Mouse (Mus musculus) brown adipose tissue, adult 24 weeks (tissue): ENCODE data around the gene Prss56. TPM values are rescaled to one million over a fixed set of nuclear protein-coding genes. Genes with fewer than 3 reads are reported as not detected.

Experiments used
- H3K27ac ChIP-seq: fragments of 200-500 bp; replicated peaks from 2 replicates; pipeline ENCODE4 v1.5.1; 2012; ENCODE audit warnings: low read depth, mild to moderate bottlenecking, low read length
- H3K4me1 ChIP-seq: fragments of 200-500 bp; 2 replicates; pipeline ENCODE4 v1.6.1; 2012; ENCODE audit warnings: low read length, mixed read lengths; ENCODE audit not compliant: control insufficient read depth, insufficient read depth, insufficient read length
- H3K4me3 ChIP-seq: fragments of 200-500 bp; 2 replicates; pipeline ENCODE4 v1.5.1; 2012; ENCODE audit warnings: low read depth, mild to moderate bottlenecking, low read length, moderate library complexity; ENCODE audit not compliant: insufficient read depth
- polyA plus RNA-seq: library from polyadenylated mRNA; stranded (reverse); fragments of >200 nt; gene quantifications from 2 replicates; pipeline ENCODE4 v1.2.4, GENCODE M21; 2012; ENCODE audit not compliant: missing spikeins, insufficient read depth, insufficient read length

The Prss56 gene
- not detected in 2 replicates for polyA plus RNA-seq

GRCm38 (mm10) chr1:87183013-87183412 lies at the start of gene Prss56:
Gene Prss56, plus strand, starts transcription at chr1:87183313.
- H3K4me3 ChIP-seq: no peak within 1 kb of the TSS
- no peaks in the 10 kb centered on the region for H3K4me1 ChIP-seq
- no peak within 1 kb of the TSS for H3K27ac ChIP-seq

- no peak overlapping the region for H3K4me3 ChIP-seq
- H3K4me1 ChIP-seq: no peaks in the 10 kb centered on the region
- H3K27ac ChIP-seq: no peak overlapping the region
Observed at GRCm38 (mm10) chr1:87141550-87141949, 41.6 kb upstream of the Prss56 start.

GRCm38 (mm10) chr1:87142456-87142855 lies 40.7 kb upstream of the Prss56 start:
- Histone ChIP-seq H3K27ac (no peak overlapping the region), H3K4me1 (no peaks in the 10 kb centered on the region), H3K4me3 (no peak overlapping the region)

- H3K27ac ChIP-seq: no peak overlapping the region
- H3K4me3 ChIP-seq: no peak overlapping the region
- H3K4me1 ChIP-seq: no peaks in the 10 kb centered on the region
Observed at GRCm38 (mm10) chr1:87143141-87143540, 40.0 kb upstream of the Prss56 start.

- Histone ChIP-seq H3K27ac (no peak overlapping the region), H3K4me1 (no peaks in the 10 kb centered on the region), H3K4me3 (no peak overlapping the region)
Observed at GRCm38 (mm10) chr1:87149422-87149821, 33.7 kb upstream of the Prss56 start.

GRCm38 (mm10) chr1:87151286-87151685 lies 31.8 kb upstream of the Prss56 start:
- H3K4me3 ChIP-seq: no peak overlapping the region
- no peaks in the 10 kb centered on the region; the same call in 1 of the 2 replicates for H3K4me1 ChIP-seq
- no peak overlapping the region for H3K27ac ChIP-seq

GRCm38 (mm10) chr1:87153776-87154500 lies 29.2 kb upstream of the Prss56 start:
- H3K4me3 ChIP-seq: no peak overlapping the region
- no peaks in the 10 kb centered on the region; the same call in 1 of the 2 replicates for H3K4me1 ChIP-seq
- no peak overlapping the region for H3K27ac ChIP-seq

GRCm38 (mm10) chr1:87154501-87155120 lies 28.5 kb upstream of the Prss56 start:
- Histone ChIP-seq H3K4me3 (no peak overlapping the region), H3K4me1 (no peaks in the 10 kb centered on the region; the same call in 1 of the 2 replicates), H3K27ac (no peak overlapping the region)

- Histone ChIP-seq H3K27ac (no peak overlapping the region), H3K4me3 (no peak overlapping the region; the same call in 1 of the 2 replicates), H3K4me1 (no peaks in the 10 kb centered on the region; the same call in 1 of the 2 replicates)
Observed at GRCm38 (mm10) chr1:87155531-87156198, 27.4 kb upstream of the Prss56 start.

- H3K27ac ChIP-seq: no peak within 1 kb of the TSS
- H3K4me3 ChIP-seq: no peak within 1 kb of the TSS; the same call in 1 of the 2 replicates
- H3K4me1 ChIP-seq: no peaks in the 10 kb centered on the region; the same call in 1 of the 2 replicates
Observed at GRCm38 (mm10) chr1:87156199-87156587, 26.9 kb upstream of the Prss56 start, which contains the start of gene Ecel1. Gene Ecel1, minus strand, starts transcription at chr1:87156521.

GRCm38 (mm10) chr1:87159396-87159795 lies 23.7 kb upstream of the Prss56 start:
- H3K4me1 ChIP-seq: no peaks in the 10 kb centered on the region; the same call in 1 of the 2 replicates
- H3K4me3 ChIP-seq: no peak overlapping the region
- no peak overlapping the region for H3K27ac ChIP-seq

- Histone ChIP-seq H3K4me1 (no peaks in the 10 kb centered on the region), H3K27ac (no peak overlapping the region)
Observed at GRCm38 (mm10) chr1:87164164-87164795, 18.8 kb upstream of the Prss56 start.

GRCm38 (mm10) chr1:87164796-87165184 lies 18.3 kb upstream of the Prss56 start:
- H3K4me1 ChIP-seq: no peaks in the 10 kb centered on the region

More at GRCm38 (mm10) chr1:87164164-87164795, 18.8 kb upstream of the Prss56 start:
- H3K4me3 ChIP-seq: no peak overlapping the region

GRCm38 (mm10) chr1:87170458-87170857 lies 12.7 kb upstream of the Prss56 start:
- H3K27ac ChIP-seq: no peak overlapping the region
- no peaks in the 10 kb centered on the region for H3K4me1 ChIP-seq
- no peak overlapping the region for H3K4me3 ChIP-seq

More at GRCm38 (mm10) chr1:87164796-87165184, 18.3 kb upstream of the Prss56 start:
- no peak overlapping the region for H3K4me3 ChIP-seq
- no peak overlapping the region for H3K27ac ChIP-seq

GRCm38 (mm10) chr1:87171312-87171711 lies 11.8 kb upstream of the Prss56 start:
- Histone ChIP-seq H3K4me1 (no peaks in the 10 kb centered on the region), H3K4me3 (no peak overlapping the region), H3K27ac (no peak overlapping the region)
